Mouse (Mus musculus) MEL (cell line): ENCODE results near the gene Prkcz. TPM values are rescaled to one million over a fixed set of nuclear protein-coding genes. Genes with fewer than 3 reads are reported as not detected.

Experiments used
- DNase-seq: peaks from one replicate; pipeline ENCODE4 v3.0.0; 2011; ENCODE audit warnings: low read depth, low spot score
- H3K27ac ChIP-seq: 2 replicates; pipeline ENCODE4 v1.5.1; 2012; ENCODE audit warnings: low read depth, mild to moderate bottlenecking, control low read depth, low read length, moderate library complexity; ENCODE audit not compliant: control insufficient read depth
- H3K27me3 ChIP-seq, 2 experiments: fragments of 150-350 bp in 1 of 2; sonication (generic) in 1 of 2; 2 replicates each; pipeline ENCODE4 v1.6.1; 2012; ENCODE audit warnings: low read length in 2 of 2, mild to moderate bottlenecking in 2 of 2, improper control_type of control experiment in 1 of 2, moderate library complexity in 1 of 2; ENCODE audit not compliant: insufficient read depth in 2 of 2, control insufficient read depth in 1 of 2
- H3K36me3 ChIP-seq, 2 experiments: 2 replicates each; pipeline ENCODE4 v1.6.1; 2012 to 2014; ENCODE audit warnings: low read length in 2 of 2, improper control_type of control experiment in 1 of 2, inconsistent platforms in 1 of 2, mild to moderate bottlenecking in 1 of 2; ENCODE audit not compliant: insufficient read depth in 2 of 2, control insufficient read depth in 1 of 2
- H3K4me1 ChIP-seq, 2 experiments: fragments of 150-350 bp in 1 of 2; sonication (generic) in 1 of 2; 2 replicates each; pipeline ENCODE4 v1.6.1; 2012; ENCODE audit warnings: low read length in 2 of 2, improper control_type of control experiment in 1 of 2, mild to moderate bottlenecking in 1 of 2; ENCODE audit not compliant: insufficient read depth in 2 of 2, control insufficient read depth in 1 of 2
- H3K4me3 ChIP-seq, 2 experiments: fragments of 150-350 bp in 1 of 2; sonication (generic) in 1 of 2; 2 replicates each; pipeline ENCODE4 v1.5.1; 2012; ENCODE audit warnings: low read depth in 2 of 2, low read length in 2 of 2, mild to moderate bottlenecking in 2 of 2, moderate library complexity in 2 of 2, control low read depth in 1 of 2, improper control_type of control experiment in 1 of 2; ENCODE audit not compliant: control insufficient read depth in 1 of 2, insufficient read depth in 1 of 2
- H3K79me2 ChIP-seq: 2 replicates; pipeline ENCODE4 v1.6.1; 2012; ENCODE audit warnings: mild to moderate bottlenecking, low read length, moderate library complexity; ENCODE audit not compliant: control insufficient read depth, poor library complexity, insufficient read depth
- H3K9ac ChIP-seq: 2 replicates; pipeline ENCODE4 v1.6.1; 2012; ENCODE audit warnings: low read depth, mild to moderate bottlenecking, control low read depth, low read length, moderate library complexity; ENCODE audit not compliant: control insufficient read depth, poor library complexity, severe bottlenecking
- H3K9me3 ChIP-seq: fragments of 150-350 bp; sonication (generic); replicated peaks from 2 replicates; pipeline ENCODE4 v1.6.1; 2012; ENCODE audit warnings: mild to moderate bottlenecking, low read length, improper control_type of control experiment, moderate library complexity; ENCODE audit not compliant: insufficient read depth
- CHD1 ChIP-seq: IDR thresholded peaks from 2 replicates; pipeline ENCODE4 v1.6.1; 2012; ENCODE audit warnings: low read depth, mild to moderate bottlenecking, inconsistent platforms, low read length, improper control_type of control experiment
- EP300 ChIP-seq, 2 experiments: IDR thresholded peaks; 2 replicates each; pipeline ENCODE4 v1.6.1; 2011; ENCODE audit warnings: improper control_type of control experiment in 2 of 2, low read length in 2 of 2, low read depth in 1 of 2, mild to moderate bottlenecking in 1 of 2
- ETS1 ChIP-seq: IDR thresholded peaks from 2 replicates; pipeline ENCODE4 v1.6.1; 2012; ENCODE audit warnings: low read depth, mild to moderate bottlenecking, inconsistent platforms, low read length, improper control_type of control experiment, moderate library complexity
- GABPA ChIP-seq: IDR thresholded peaks from 2 replicates; pipeline ENCODE4 v1.6.1; 2012; ENCODE audit warnings: low read depth, mild to moderate bottlenecking, inconsistent platforms, low read length, improper control_type of control experiment, moderate library complexity
- JUND ChIP-seq: IDR thresholded peaks from 2 replicates; pipeline ENCODE4 v1.6.1; 2011; ENCODE audit warnings: low read depth, mild to moderate bottlenecking, improper control_type of control experiment, low read length
- MAFK ChIP-seq: IDR thresholded peaks from 2 replicates; pipeline ENCODE4 v1.6.1; 2011; ENCODE audit warnings: low read depth, mild to moderate bottlenecking, low read length, improper control_type of control experiment, borderline replicate concordance
- MEF2A ChIP-seq: IDR thresholded peaks from 2 replicates; pipeline ENCODE4 v1.6.1; 2014; ENCODE audit warnings: low read depth, mild to moderate bottlenecking, inconsistent platforms, low read length, improper control_type of control experiment; ENCODE audit not compliant: poor library complexity, insufficient replicate concordance, severe bottlenecking; ENCODE audit errors: extremely low read depth
- MXI1 ChIP-seq: IDR thresholded peaks from 2 replicates; pipeline ENCODE4 v1.6.1; 2011; ENCODE audit warnings: mild to moderate bottlenecking, low read depth, low read length, improper control_type of control experiment
- MYB ChIP-seq: IDR thresholded peaks from 2 replicates; pipeline ENCODE4 v1.6.1; 2011; ENCODE audit warnings: mild to moderate bottlenecking, low read depth, low read length, improper control_type of control experiment
- POLR2AphosphoS2 ChIP-seq: IDR thresholded peaks from 2 replicates; pipeline ENCODE4 v1.6.1; 2011; ENCODE audit warnings: low read length, improper control_type of control experiment
- RAD21 ChIP-seq: IDR thresholded peaks from 2 replicates; pipeline ENCODE4 v1.6.1; 2011; ENCODE audit warnings: mild to moderate bottlenecking, low read depth, low read length, improper control_type of control experiment
- RCOR1 ChIP-seq: IDR thresholded peaks from 2 replicates; pipeline ENCODE4 v1.6.1; 2012; ENCODE audit warnings: low read depth, mild to moderate bottlenecking, inconsistent platforms, low read length, improper control_type of control experiment
- SMC3 ChIP-seq: IDR thresholded peaks from 2 replicates; pipeline ENCODE4 v1.6.1; 2011; ENCODE audit warnings: low read depth, low read length, improper control_type of control experiment
- TAL1 ChIP-seq: IDR thresholded peaks from 2 replicates; pipeline ENCODE4 v1.6.1; 2012; ENCODE audit warnings: mild to moderate bottlenecking, inconsistent platforms, low read length, moderate library complexity, mixed read lengths
- TCF12 ChIP-seq: IDR thresholded peaks from 2 replicates; pipeline ENCODE4 v1.6.1; 2014; ENCODE audit warnings: low read depth, mild to moderate bottlenecking, inconsistent platforms, low read length, improper control_type of control experiment, moderate library complexity
- USF2 ChIP-seq, 2 experiments: IDR thresholded peaks; 2 replicates each; pipeline ENCODE4 v1.6.1; 2011 to 2012; ENCODE audit warnings: improper control_type of control experiment in 2 of 2, low read length in 2 of 2, borderline replicate concordance in 1 of 2, inconsistent platforms in 1 of 2, low read depth in 1 of 2, mild to moderate bottlenecking in 1 of 2; ENCODE audit not compliant: insufficient read depth in 1 of 2
- ZMIZ1 ChIP-seq: IDR thresholded peaks from 2 replicates; pipeline ENCODE4 v1.6.1; 2012; ENCODE audit warnings: low read depth, mild to moderate bottlenecking, inconsistent platforms, low read length, improper control_type of control experiment, moderate library complexity
- polyA plus RNA-seq, 2 experiments: library from polyadenylated mRNA; stranded (reverse) in 1 of 2; unstranded in 1 of 2; fragments of >175 nt in 1 of 2; fragments of >200 nt in 1 of 2; gene quantifications; 2 replicates each; pipeline versions ENCODE4 v1.2.1 to v1.2.4; 2012; ENCODE audit warnings: low replicate concordance in 2 of 2, low read depth in 1 of 2; ENCODE audit not compliant: insufficient read length in 2 of 2, insufficient read depth in 1 of 2, missing spikeins in 1 of 2
- total RNA-seq: library from RNA; depleted of rRNA; stranded (reverse); fragments of 300-350 nt; gene quantifications from 2 replicates; pipeline ENCODE4 v1.2.3, GENCODE M21; 2012

The Prkcz gene
- total and polyA plus RNA-seq, 3 experiments, result 0.12 to 0.92 TPM; not detected in 1

GRCm38 (mm10) chr4:155242292-155242691 is 118.9 kb downstream of the Prkcz start:
- no peaks in the 10 kb centered on the region for H3K9me3 ChIP-seq
- no peak overlapping the region for H3K9ac ChIP-seq
- no peak for DNase-seq
- H3K4me1 ChIP-seq, result no peaks in the 10 kb centered on the region
- no peaks in the 10 kb centered on the region for H3K79me2 ChIP-seq
- H3K4me3 ChIP-seq, result no peak overlapping the region
- peaks cover 2 to 6% of the 10 kb centered on the region in 2 experiments; a peak in 2 of 4 replicates for H3K27me3 ChIP-seq
- no peak for TF ChIP-seq MAFK
- no peak for TF ChIP-seq POLR2AphosphoS2
- no peak for TF ChIP-seq MYB
- no peak for TF ChIP-seq MXI1
- TF ChIP-seq ZMIZ1, result no peak
- no peak for TF ChIP-seq GABPA
- TF ChIP-seq EP300 (IDR thresholded peaks at IDR 0.05; ENCODE audit: low read depth in 1 of 2, low read length in 2 of 2), result no peak
- no peak for TF ChIP-seq ETS1
- no peak for TF ChIP-seq RCOR1
- no peak for TF ChIP-seq TAL1
- no peak for TF ChIP-seq CHD1
- no peak for TF ChIP-seq TCF12
- TF ChIP-seq JUND, result no peak
- TF ChIP-seq SMC3, result no peak
- TF ChIP-seq, all 39 proteins: peak for 0
- Histone ChIP-seq H3K36me3 (no peaks in the 10 kb centered on the region), H3K27ac (no peak overlapping the region)

GRCm38 (mm10) chr4:155241789-155242188 is 119.4 kb downstream of the Prkcz start:
- Histone ChIP-seq H3K79me2 (no peaks in the 10 kb centered on the region), H3K4me1 (no peaks in the 10 kb centered on the region), H3K36me3 (no peaks in the 10 kb centered on the region), H3K27me3 (peaks cover 2 to 6% of the 10 kb centered on the region in 2 experiments; a peak in 2 of 4 replicates), H3K27ac (no peak overlapping the region), H3K9me3 (no peaks in the 10 kb centered on the region), H3K9ac (no peak overlapping the region), H3K4me3 (no peak overlapping the region)
- no peak for TF ChIP-seq USF2 (IDR thresholded peaks at IDR 0.05; ENCODE audit: borderline replicate concordance in 1 of 2, insufficient read depth in 1 of 2, low read depth in 1 of 2, low read length in 2 of 2)
- DNase-seq, result no peak

- Histone ChIP-seq H3K27me3 (peaks cover 2 to 6% of the 10 kb centered on the region in 2 experiments; a peak in 2 of 4 replicates), H3K4me3 (no peak overlapping the region), H3K9ac (no peak overlapping the region), H3K36me3 (peaks cover 0 to 2% of the 10 kb centered on the region in 2 experiments; a peak in 1 of 4 replicates)
- TF ChIP-seq MAFK (no peak), USF2 (IDR thresholded peaks at IDR 0.05; ENCODE audit: borderline replicate concordance in 1 of 2, insufficient read depth in 1 of 2, low read depth in 1 of 2, low read length in 2 of 2) (no peak), RAD21 (no peak), MEF2A (no peak), ETS1 (no peak)
- TF ChIP-seq, all 39 proteins: peak for 0
- Histone ChIP-seq H3K9me3 (no peaks in the 10 kb centered on the region), H3K79me2 (no peaks in the 10 kb centered on the region), H3K27ac (no peak overlapping the region), H3K4me1 (0 out of 4 replicates have a peak, but pooled peaks cover 0 to 7% of the 10 kb centered on the region in 2 experiments)
- DNase-seq, result no peak
Measured at GRCm38 (mm10) chr4:155239494-155239893, 121.7 kb downstream of the Prkcz start.
